Mouse (Mus musculus): ENCODE measurements around the gene Gcn1l1. TPM values are rescaled to one million over a fixed set of nuclear protein-coding genes. Genes with fewer than 3 reads are reported as not detected.

Gene Gcn1l1
- polyA plus RNA-seq, 1 experiment from 2014 or later = 15.0 TPM

DNA sequence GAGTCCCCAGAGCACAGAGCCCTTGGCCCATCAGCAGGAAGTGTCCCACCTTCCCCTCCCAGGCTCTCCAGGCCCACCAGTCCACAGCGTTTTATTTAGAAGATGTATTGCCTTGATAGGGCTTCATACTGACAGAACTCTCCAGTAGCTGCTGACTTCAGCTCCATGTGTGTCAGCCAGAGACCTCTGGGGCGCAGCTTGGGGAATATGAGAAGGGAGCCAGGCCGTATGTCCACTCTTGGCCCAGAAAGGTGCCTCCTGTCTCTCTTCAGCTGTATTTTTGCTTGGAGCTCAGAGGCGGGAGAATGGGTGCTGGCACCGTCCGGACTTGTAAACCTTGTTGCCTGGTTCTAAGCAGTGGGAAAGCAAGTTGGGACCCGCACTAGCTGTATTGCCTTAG, 17.6 kb upstream of the Gcn1l1 start:
- WGBS (ENCODE audit: insufficient replicate concordance) = 68% methylated on average over 7 of the region's 7 CpGs
- Histone ChIP-seq H3K27me3 (no peaks in the 10 kb centered on the region), H3K36me3 (replicated peaks) (peaks cover 71% of the 10 kb centered on the region), H3K4me2 (no peak overlapping the region), H3K9ac (no peak overlapping the region), H3K4me1 (replicated peaks) (peaks cover 26% of the 10 kb centered on the region), H3K9me3 (replicated peaks) (no peaks in the 10 kb centered on the region), H3K4me3 (replicated peaks) (no peak overlapping the region), H3K27ac (replicated peaks) (no peak overlapping the region)
- no peak for ATAC-seq (ENCODE audit: insufficient read depth)

DNA sequence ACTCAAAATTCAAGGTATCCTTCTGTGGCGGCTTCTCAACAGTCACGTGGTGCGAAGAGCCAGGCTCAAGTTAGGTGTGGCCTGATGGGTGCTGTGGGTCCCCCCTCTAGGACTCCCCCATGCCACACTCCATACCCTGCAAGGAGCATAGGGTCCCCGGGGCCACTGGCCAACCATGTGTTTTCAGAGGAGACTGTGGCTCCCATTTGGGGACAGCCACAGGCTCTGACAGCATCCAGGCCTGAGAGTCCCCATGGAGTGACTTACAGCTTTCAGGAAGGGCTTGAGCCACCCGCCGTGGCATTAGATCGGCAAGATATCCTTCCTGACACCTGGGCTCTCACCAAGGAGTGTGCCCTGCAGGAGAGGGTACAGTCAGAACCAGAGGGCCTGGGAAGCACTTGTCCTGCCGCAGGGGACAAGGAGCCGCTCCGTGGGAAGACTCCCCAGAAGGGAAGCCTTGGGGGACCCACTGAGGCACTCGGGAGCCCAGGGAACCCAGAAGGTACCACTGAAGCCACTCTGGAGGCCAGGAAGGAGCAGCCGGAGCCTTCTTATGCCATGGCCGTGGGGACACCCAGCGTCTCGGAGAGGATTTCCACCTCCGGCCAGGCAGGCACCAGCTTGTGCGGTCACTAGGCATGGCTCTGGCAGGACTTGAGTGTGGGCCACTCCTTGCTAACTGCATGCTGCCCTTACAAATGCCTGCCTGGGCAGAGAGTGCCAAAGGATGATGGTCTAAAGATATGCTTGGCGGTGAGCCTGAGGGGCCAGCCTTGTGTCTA, 16.4 kb upstream of the Gcn1l1 start:
- WGBS (ENCODE audit: insufficient replicate concordance) = 84% methylated on average over 18 of the region's 18 CpGs

DNA sequence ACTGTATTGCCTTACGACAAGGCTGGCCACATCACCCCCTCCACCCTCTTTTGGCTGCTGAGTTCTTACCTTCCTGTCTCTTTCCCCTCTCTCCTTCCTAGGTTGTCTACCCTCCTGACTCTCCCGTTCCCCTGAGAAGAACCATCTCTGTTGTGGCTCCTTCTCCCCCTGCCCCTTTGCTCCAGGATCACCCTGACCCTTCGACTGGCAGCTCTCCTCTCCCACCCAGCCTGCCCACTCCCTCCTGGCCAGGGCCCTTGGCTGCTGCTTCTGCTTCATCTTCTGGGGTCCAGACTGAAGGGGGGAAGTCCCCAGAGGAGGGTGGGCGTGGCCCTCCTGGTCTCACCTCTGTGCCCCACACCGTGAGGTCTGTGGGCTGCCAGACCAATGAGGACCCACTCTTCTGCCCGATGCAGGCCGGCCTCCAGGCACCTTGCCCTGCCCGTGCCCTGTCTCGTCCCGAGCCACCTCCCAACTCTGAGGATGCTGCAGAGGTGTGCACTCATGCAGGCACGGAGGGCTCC, 14.5 kb upstream of the Gcn1l1 start:
- Histone ChIP-seq H3K4me1 (replicated peaks) (no peaks in the 10 kb centered on the region), H3K36me3 (replicated peaks) (peaks cover 79% of the 10 kb centered on the region), H3K9ac (no peak overlapping the region), H3K4me2 (no peak overlapping the region), H3K27ac (replicated peaks) (no peak overlapping the region), H3K9me3 (replicated peaks) (no peaks in the 10 kb centered on the region), H3K27me3 (no peaks in the 10 kb centered on the region), H3K4me3 (replicated peaks) (no peak overlapping the region)
- 73% methylated on average over 11 of the region's 11 CpGs for WGBS (ENCODE audit: insufficient replicate concordance)
- no peak for ATAC-seq (ENCODE audit: insufficient read depth)

More for the DNA sequence above, 16.4 kb upstream of the Gcn1l1 start:
- H3K9me3 ChIP-seq (replicated peaks) = no peaks in the 10 kb centered on the region
- no peak overlapping the region for H3K9ac ChIP-seq
- no peak overlapping the region for H3K4me2 ChIP-seq
- H3K27me3 ChIP-seq = no peaks in the 10 kb centered on the region
- H3K27ac ChIP-seq (replicated peaks) = no peak overlapping the region
- H3K4me3 ChIP-seq (replicated peaks) = no peak overlapping the region
- peaks cover 13% of the 10 kb centered on the region for H3K4me1 ChIP-seq (replicated peaks)
- no peak for ATAC-seq (ENCODE audit: insufficient read depth)
- H3K36me3 ChIP-seq (replicated peaks) = peaks cover 84% of the 10 kb centered on the region

DNA sequence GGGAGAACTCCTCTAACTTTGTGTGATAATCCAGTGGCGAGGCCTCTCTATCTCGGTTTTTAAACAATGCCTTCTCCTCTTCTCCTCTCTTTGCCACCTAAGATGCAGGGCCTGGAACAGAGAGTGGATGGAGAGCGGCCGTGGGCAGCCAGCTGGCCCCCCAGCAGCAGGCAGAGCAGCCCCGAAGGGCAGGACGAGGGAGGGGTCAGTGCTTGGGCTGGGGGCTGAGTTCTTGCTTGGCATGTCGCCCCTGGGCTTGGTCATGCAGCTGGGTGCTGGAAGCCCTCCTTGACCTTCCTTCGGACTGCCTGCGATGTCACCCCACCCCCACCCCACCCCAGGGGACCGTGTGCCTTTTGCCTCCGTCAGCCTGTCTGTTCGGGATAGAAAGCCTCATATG, 13.7 kb upstream of the Gcn1l1 start:
- peaks cover 6% of the 10 kb centered on the region for H3K4me1 ChIP-seq (replicated peaks)

DNA sequence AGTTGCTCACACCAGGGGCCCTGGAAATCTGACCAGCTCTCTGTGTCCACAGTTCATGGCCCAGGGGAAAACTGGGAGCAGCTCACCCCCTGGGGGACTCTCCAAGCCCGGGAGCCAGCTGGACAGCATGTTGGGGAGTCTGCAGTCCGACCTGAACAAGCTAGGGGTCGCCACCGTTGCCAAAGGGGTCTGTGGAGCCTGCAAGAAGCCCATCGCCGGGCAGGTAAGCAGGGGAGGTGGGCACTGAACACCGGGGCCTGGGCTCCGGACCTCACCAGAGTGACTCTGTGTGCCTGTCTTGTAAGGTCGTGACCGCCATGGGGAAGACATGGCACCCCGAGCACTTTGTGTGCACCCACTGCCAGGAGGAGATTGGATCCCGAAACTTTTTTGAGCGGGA, 13.3 kb upstream of the Gcn1l1 start:
- H3K4me2 ChIP-seq = no peak overlapping the region
- ATAC-seq (ENCODE audit: insufficient read depth) = no peak
- no peak overlapping the region for H3K27ac ChIP-seq (replicated peaks)
- no peaks in the 10 kb centered on the region for H3K27me3 ChIP-seq
- H3K9ac ChIP-seq = no peak overlapping the region
- peaks cover 68% of the 10 kb centered on the region for H3K36me3 ChIP-seq (replicated peaks)
- no peaks in the 10 kb centered on the region for H3K9me3 ChIP-seq (replicated peaks)
- WGBS (ENCODE audit: insufficient replicate concordance) = 81% methylated on average over 13 of the region's 13 CpGs
- peaks cover 7% of the 10 kb centered on the region for H3K4me1 ChIP-seq (replicated peaks)
- no peak overlapping the region for H3K4me3 ChIP-seq (replicated peaks)

More for the DNA sequence above, 13.7 kb upstream of the Gcn1l1 start:
- Histone ChIP-seq H3K27me3 (no peaks in the 10 kb centered on the region), H3K4me3 (replicated peaks) (no peak overlapping the region), H3K36me3 (replicated peaks) (peaks cover 72% of the 10 kb centered on the region), H3K4me2 (no peak overlapping the region), H3K9ac (no peak overlapping the region), H3K9me3 (replicated peaks) (no peaks in the 10 kb centered on the region), H3K27ac (replicated peaks) (no peak overlapping the region)
- 75% methylated on average over 12 of the region's 12 CpGs for WGBS (ENCODE audit: insufficient replicate concordance)
- ATAC-seq (ENCODE audit: insufficient read depth) = no peak

DNA sequence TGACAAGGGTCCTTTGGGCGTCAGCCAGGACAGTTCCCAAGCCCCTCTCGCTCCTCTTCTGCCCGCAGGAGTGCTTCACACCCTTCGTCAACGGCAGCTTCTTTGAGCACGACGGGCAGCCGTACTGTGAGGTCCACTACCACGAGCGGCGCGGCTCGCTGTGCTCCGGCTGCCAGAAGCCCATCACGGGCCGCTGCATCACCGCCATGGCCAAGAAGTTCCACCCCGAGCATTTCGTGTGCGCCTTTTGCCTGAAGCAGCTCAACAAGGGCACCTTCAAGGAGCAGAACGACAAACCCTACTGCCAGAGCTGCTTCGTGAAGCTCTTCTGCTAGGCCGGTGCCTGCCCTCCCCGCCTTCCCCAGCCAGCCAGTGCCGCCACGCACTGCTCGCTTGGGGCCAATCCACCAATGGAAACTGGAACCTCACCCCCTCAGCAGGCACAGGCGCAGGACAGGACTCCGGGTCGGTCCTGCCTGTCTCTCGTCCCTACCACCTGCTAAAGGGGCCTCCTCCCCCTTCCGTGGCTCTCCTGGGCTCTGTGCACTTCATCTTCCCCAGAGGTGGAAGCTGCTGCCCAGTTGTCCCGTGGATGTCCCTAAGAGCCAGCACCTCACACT, 11.1 kb upstream of the Gcn1l1 start:
- Histone ChIP-seq H3K9ac (no peak overlapping the region), H3K27me3 (no peaks in the 10 kb centered on the region), H3K4me1 (replicated peaks) (peaks cover 13% of the 10 kb centered on the region), H3K9me3 (replicated peaks) (no peaks in the 10 kb centered on the region), H3K27ac (replicated peaks) (no peak overlapping the region), H3K4me3 (replicated peaks) (no peak overlapping the region), H3K4me2 (no peak overlapping the region), H3K36me3 (replicated peaks) (peaks cover 47% of the 10 kb centered on the region)
- 84% methylated on average over 33 of the region's 33 CpGs for WGBS (ENCODE audit: insufficient replicate concordance)
- no peak for ATAC-seq (ENCODE audit: insufficient read depth)

DNA sequence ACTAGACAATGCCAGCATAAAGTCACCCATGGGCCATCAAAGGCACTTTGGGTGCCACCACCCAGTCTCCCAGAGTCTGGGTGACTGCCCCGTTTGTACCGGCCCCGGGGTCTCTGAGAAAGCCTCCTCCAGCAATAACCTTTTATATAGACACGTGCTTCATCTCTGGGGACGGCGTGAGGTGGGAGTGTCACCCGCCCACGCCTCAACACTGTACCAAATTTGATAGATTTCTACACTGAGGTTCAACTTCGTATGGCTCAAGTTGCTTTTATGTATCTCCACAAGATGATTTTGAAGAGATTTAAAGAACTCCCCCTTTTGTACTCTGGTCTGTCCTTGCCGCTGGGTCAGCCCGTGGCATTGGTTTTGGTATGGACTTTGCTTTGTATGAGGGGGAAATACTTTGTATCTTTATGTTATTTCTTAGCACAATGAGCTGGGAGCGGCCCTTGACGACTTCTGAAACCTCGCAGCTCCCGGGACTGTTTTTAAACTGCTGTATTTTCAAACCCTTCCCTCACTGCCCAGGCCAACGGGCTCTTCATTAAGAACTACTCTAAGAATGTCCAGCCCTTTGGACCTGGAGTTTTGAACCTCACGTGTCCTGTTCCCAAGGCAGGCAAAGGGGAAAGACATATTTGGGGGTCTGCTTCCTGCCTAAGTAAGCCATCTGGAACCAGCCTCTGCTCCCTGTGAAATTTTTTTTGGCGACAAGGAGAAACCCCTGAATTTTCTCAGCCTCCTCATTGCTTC, 10.3 kb upstream of the Gcn1l1 start:
- Histone ChIP-seq H3K9ac (no peak overlapping the region), H3K4me3 (replicated peaks) (no peak overlapping the region), H3K36me3 (replicated peaks) (peaks cover 41% of the 10 kb centered on the region), H3K27ac (replicated peaks) (no peak overlapping the region), H3K4me1 (replicated peaks) (peaks cover 13% of the 10 kb centered on the region), H3K27me3 (no peaks in the 10 kb centered on the region), H3K4me2 (no peak overlapping the region), H3K9me3 (replicated peaks) (no peaks in the 10 kb centered on the region)
- WGBS (ENCODE audit: insufficient replicate concordance) = 81% methylated on average over 18 of the region's 18 CpGs
- no peak for ATAC-seq (ENCODE audit: insufficient read depth)

DNA sequence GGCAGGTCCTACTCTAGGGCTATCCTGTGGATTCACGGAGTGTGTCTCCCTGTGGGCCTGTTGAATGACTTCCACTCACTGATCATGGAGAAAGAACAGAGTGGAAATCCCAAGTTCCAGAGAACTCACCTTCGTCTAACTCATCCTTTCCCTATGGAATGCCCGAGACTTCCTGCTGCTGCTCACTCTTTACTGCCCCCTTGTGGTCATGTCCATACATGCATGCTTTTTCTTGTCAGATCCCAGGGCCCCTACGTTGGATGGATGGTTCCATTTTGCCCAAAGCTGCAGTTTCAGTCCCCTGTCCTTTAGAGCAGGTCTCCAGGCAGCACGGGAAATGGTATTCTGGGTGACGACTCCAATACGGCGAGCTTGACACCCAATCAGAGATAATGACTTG, 8.8 kb upstream of the Gcn1l1 start:
- no peaks in the 10 kb centered on the region for H3K27me3 ChIP-seq
- no peaks in the 10 kb centered on the region for H3K9me3 ChIP-seq (replicated peaks)
- H3K9ac ChIP-seq = no peak overlapping the region
- H3K36me3 ChIP-seq (replicated peaks) = peaks cover 39% of the 10 kb centered on the region
- H3K4me3 ChIP-seq (replicated peaks) = no peak overlapping the region
- H3K4me1 ChIP-seq (replicated peaks) = peaks cover 25% of the 10 kb centered on the region
- WGBS (ENCODE audit: insufficient replicate concordance) = 13% methylated on average over 8 of the region's 8 CpGs
- no peak overlapping the region for H3K27ac ChIP-seq (replicated peaks)
- no peak for ATAC-seq (ENCODE audit: insufficient read depth)
- H3K4me2 ChIP-seq = peak overlapping the region; percentile 18; the same call in 1 of the 2 replicates

DNA sequence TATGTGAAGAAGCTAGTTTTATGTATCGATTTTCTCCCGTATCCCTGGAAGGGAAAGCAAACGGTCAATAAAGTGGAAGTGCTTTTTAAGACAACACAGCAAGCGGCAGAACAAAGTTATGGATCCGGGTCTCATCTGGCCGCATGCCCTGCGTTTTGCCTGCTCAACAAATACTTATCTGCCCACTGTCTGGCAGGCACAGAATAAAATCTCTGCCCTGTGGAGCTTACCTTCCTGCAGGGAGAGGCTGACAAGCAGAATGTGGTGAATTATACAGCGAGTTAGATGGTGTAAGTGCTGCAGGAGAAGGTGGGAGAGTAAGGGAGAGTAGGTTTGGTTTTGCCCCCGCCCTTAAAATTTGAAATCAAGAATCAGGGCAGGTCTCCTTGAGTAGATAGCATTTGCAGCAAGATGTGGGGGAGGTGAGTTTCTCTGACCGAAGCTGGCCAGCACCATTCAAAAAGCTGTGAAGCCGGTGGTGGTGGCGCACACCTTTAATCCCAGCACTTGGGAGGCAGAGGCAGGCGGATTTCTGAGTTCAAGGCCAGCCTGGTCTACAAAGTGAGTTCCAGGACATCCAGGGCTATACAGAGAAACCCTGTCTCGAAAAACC, 6.8 kb upstream of the Gcn1l1 start:
- no peak for ATAC-seq (ENCODE audit: insufficient read depth)
- Histone ChIP-seq H3K9ac (no peak overlapping the region), H3K4me2 (no peak overlapping the region), H3K9me3 (replicated peaks) (no peaks in the 10 kb centered on the region), H3K4me3 (replicated peaks) (no peak overlapping the region), H3K36me3 (replicated peaks) (peaks cover 42% of the 10 kb centered on the region), H3K27ac (replicated peaks) (no peak overlapping the region), H3K4me1 (replicated peaks) (peaks cover 43% of the 10 kb centered on the region), H3K27me3 (no peaks in the 10 kb centered on the region)
- WGBS (ENCODE audit: insufficient replicate concordance) = 75% methylated on average over 14 of the region's 14 CpGs

DNA sequence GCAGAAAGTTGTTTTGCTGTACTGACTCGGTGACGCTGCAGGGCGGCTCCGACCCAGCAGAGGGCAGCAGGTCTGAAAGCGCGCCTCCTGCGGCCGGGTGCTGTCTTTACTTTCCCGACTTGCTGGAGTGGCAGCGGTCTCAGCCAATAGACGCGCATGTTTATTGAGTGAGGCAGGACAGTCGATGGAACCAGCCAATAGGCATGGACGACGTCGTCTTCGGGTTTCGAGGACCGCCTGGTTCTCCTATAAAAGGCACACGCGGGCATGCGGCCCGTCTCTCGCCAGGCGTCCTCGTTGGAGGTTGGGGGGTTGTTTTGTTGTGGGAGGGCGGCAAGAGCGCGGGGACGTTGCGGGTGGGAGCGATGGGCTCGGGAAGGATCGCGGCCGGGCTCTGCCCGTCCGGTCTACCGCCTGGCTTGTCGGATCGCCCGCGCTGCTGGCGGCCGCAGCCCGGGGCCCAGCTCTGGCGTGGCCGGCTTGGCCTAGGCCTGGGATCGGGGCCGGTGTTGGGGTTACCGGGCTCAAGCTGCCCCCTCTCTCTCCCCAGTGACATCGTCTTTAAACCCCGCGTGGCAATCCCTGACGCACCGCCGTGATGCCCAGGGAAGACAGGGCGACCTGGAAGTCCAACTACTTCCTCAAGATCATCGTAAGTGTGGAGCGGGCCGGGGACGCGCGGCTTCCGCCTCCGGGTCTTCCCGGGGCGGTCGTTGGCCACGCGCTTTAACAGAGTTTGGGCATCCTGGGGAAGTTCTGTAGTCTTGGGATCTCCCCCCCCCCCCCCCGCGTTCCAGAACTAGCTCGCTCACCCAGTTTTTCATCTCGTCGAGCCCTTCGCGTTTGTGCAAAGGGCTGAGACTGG, 5.6 kb upstream of the Gcn1l1 start, which contains the start of gene Rplp0:
Gene Rplp0, plus strand, starts transcription at position 231 of the 865 bp plus-strand sequence.
- Histone ChIP-seq H3K27me3 (no peaks in the 10 kb centered on the region), H3K36me3 (replicated peaks) (peaks cover 41% of the 10 kb centered on the region), H3K4me2 (peak within 1 kb of the TSS; percentile 87), H3K4me1 (replicated peaks) (peaks cover 50% of the 10 kb centered on the region), H3K9ac (peak within 1 kb of the TSS; percentile 98), H3K27ac (replicated peaks) (peak within 1 kb of the TSS; percentile 87), H3K9me3 (replicated peaks) (no peaks in the 10 kb centered on the region), H3K4me3 (replicated peaks) (peak within 1 kb of the TSS; percentile 94)
- under 1% methylated on average over 78 of the region's 78 CpGs for WGBS (ENCODE audit: insufficient replicate concordance)
- peak; percentile 96 for ATAC-seq (ENCODE audit: insufficient read depth)

Measured in liver, embryonic 15.5 days (tissue).